Mouse (Mus musculus): ENCODE data around the gene Cd300lb. TPM values are rescaled to one million over a fixed set of nuclear protein-coding genes. Genes with fewer than 3 reads are reported as not detected.

Gene Cd300lb
- total and polyA plus RNA-seq, 3 experiments: not detected

DNA sequence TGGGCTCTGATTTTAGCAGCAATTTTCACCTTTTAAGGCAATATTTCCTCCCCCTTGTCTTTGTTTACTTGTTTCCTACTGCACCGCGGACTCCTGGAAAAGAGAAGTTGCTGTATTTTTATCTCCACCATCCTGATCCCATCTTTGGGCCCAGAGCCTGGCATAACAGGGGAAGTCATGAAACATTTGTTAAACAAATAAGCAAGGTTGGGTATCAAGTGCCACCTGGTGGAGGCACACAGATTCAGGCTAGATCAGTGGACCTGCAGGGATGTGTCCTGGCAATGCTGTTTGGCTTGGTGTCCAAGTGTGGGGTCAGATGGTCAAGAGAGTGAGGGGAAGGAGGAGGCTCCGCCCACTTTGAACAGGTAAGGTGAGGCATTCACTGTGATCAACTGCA, 57.0 kb downstream of the Cd300lb start:
- H3K27me3 ChIP-seq (ENCODE audit: control insufficient read depth in 1 of 2, insufficient read depth in 2 of 2, low read length in 2 of 2): no peaks in the 10 kb centered on the region
- H3K79me2 ChIP-seq (ENCODE audit: control insufficient read depth, insufficient read depth, low read length, poor library complexity): no peaks in the 10 kb centered on the region
- TF ChIP-seq EP300 (IDR thresholded peaks at IDR 0.05; ENCODE audit: low read depth in 1 of 2, low read length in 2 of 2) (no peak), HCFC1 (IDR thresholded peaks at IDR 0.05; ENCODE audit: low read depth, low read length) (no peak), ZKSCAN1 (IDR thresholded peaks at IDR 0.05; ENCODE audit: low read depth, low read length) (no peak), MAZ (IDR thresholded peaks at IDR 0.05; ENCODE audit: low read depth, low read length) (no peak), SIN3A (IDR thresholded peaks at IDR 0.05; ENCODE audit: low read length) (no peak), USF1 (IDR thresholded peaks at IDR 0.05; ENCODE audit: low read depth, low read length) (no peak), NRF1 (IDR thresholded peaks at IDR 0.05; ENCODE audit: insufficient read depth, low read depth, low read length, poor library complexity, severe bottlenecking) (no peak), ZMIZ1 (IDR thresholded peaks at IDR 0.05; ENCODE audit: low read depth, low read length) (no peak), POLR2AphosphoS5 (IDR thresholded peaks at IDR 0.05; ENCODE audit: borderline replicate concordance, low read depth, low read length) (no peak), CHD1 (IDR thresholded peaks at IDR 0.05; ENCODE audit: low read depth, low read length) (no peak), USF2 (IDR thresholded peaks at IDR 0.05; ENCODE audit: borderline replicate concordance in 1 of 2, insufficient read depth in 1 of 2, low read depth in 1 of 2, low read length in 2 of 2) (no peak), ETS1 (IDR thresholded peaks at IDR 0.05; ENCODE audit: low read depth, low read length) (no peak), JUND (IDR thresholded peaks at IDR 0.05; ENCODE audit: low read depth, low read length) (no peak), GATA1 (IDR thresholded peaks at IDR 0.05; ENCODE audit: low read depth, low read length) (no peak), POLR2AphosphoS2 (IDR thresholded peaks at IDR 0.05; ENCODE audit: low read length) (no peak), MYC (IDR thresholded peaks at IDR 0.05; ENCODE audit: low read depth, low read length) (no peak), RCOR1 (IDR thresholded peaks at IDR 0.05; ENCODE audit: low read depth, low read length) (no peak), RAD21 (IDR thresholded peaks at IDR 0.05; ENCODE audit: low read depth, low read length) (no peak), TBP (IDR thresholded peaks at IDR 0.05; ENCODE audit: low read depth, low read length) (no peak), ZNF384 (IDR thresholded peaks at IDR 0.05; ENCODE audit: low read depth, low read length) (no peak)
- no peaks in the 10 kb centered on the region for H3K36me3 ChIP-seq (ENCODE audit: control insufficient read depth in 1 of 2, insufficient read depth in 2 of 2, low read length in 2 of 2)
- no peak overlapping the region for H3K9ac ChIP-seq (ENCODE audit: control insufficient read depth, low read depth, low read length, poor library complexity, severe bottlenecking)
- no peak overlapping the region for H3K27ac ChIP-seq (ENCODE audit: control insufficient read depth, low read depth, low read length)
- H3K9me3 ChIP-seq (replicated peaks; ENCODE audit: insufficient read depth, low read length): no peaks in the 10 kb centered on the region
- H3K4me3 ChIP-seq (ENCODE audit: control insufficient read depth in 1 of 2, insufficient read depth in 1 of 2, low read depth in 2 of 2, low read length in 2 of 2): no peak overlapping the region
- H3K4me1 ChIP-seq (ENCODE audit: control insufficient read depth in 1 of 2, insufficient read depth in 2 of 2, low read length in 2 of 2): no peaks in the 10 kb centered on the region
- DNase-seq (ENCODE audit: low read depth, low spot score): no peak

GRCm38 (mm10) chr11:114876621-114877020, 57.6 kb downstream of the Cd300lb start:
- Histone ChIP-seq H3K9ac (ENCODE audit: control insufficient read depth, low read depth, low read length, poor library complexity, severe bottlenecking) (no peak overlapping the region), H3K4me3 (ENCODE audit: control insufficient read depth in 1 of 2, insufficient read depth in 1 of 2, low read depth in 2 of 2, low read length in 2 of 2) (no peak overlapping the region), H3K79me2 (ENCODE audit: control insufficient read depth, insufficient read depth, low read length, poor library complexity) (no peaks in the 10 kb centered on the region), H3K27me3 (ENCODE audit: control insufficient read depth in 1 of 2, insufficient read depth in 2 of 2, low read length in 2 of 2) (no peaks in the 10 kb centered on the region), H3K27ac (ENCODE audit: control insufficient read depth, low read depth, low read length) (no peak overlapping the region), H3K9me3 (replicated peaks; ENCODE audit: insufficient read depth, low read length) (no peaks in the 10 kb centered on the region), H3K4me1 (ENCODE audit: control insufficient read depth in 1 of 2, insufficient read depth in 2 of 2, low read length in 2 of 2) (no peaks in the 10 kb centered on the region), H3K36me3 (ENCODE audit: control insufficient read depth in 1 of 2, insufficient read depth in 2 of 2, low read length in 2 of 2) (no peaks in the 10 kb centered on the region)
- no peak for TF ChIP-seq ZMIZ1 (IDR thresholded peaks at IDR 0.05; ENCODE audit: low read depth, low read length)
- no peak for TF ChIP-seq USF1 (IDR thresholded peaks at IDR 0.05; ENCODE audit: low read depth, low read length)
- no peak for TF ChIP-seq GABPA (IDR thresholded peaks at IDR 0.05; ENCODE audit: low read depth, low read length)
- no peak for TF ChIP-seq JUND (IDR thresholded peaks at IDR 0.05; ENCODE audit: low read depth, low read length)
- DNase-seq (ENCODE audit: low read depth, low spot score): no peak
